Mouse (Mus musculus) intestine, postnatal 0 days (tissue): Measurements from ENCODE around the gene Slc20a1. TPM values are rescaled to one million over a fixed set of nuclear protein-coding genes. Genes with fewer than 3 reads are reported as not detected.

Source experiments
- ATAC-seq: fragments of 200-750 bp; cut with Nextera tagmentation; 2 replicates; pipeline ENCODE4 v1.8.0; 2017; ENCODE audit warnings: mild to moderate bottlenecking, moderate TSS enrichment, moderate library complexity
- H3K27ac ChIP-seq: fragments of 300-500 bp; sonication (generic); 2 replicates; pipeline ENCODE4 v1.5.1; 2014; ENCODE audit warnings: mild to moderate bottlenecking, low read depth, low read length, moderate library complexity
- H3K27me3 ChIP-seq: fragments of 300-500 bp; sonication (generic); replicated peaks from 2 replicates; pipeline ENCODE4 v1.6.1; 2014; ENCODE audit warnings: low read length, mixed read lengths; ENCODE audit not compliant: control insufficient read depth, insufficient read depth
- H3K36me3 ChIP-seq: fragments of 300-500 bp; sonication (generic); 2 replicates; pipeline ENCODE4 v1.6.1; 2014; ENCODE audit warnings: mild to moderate bottlenecking, moderate library complexity; ENCODE audit not compliant: control insufficient read depth, insufficient read depth
- H3K4me1 ChIP-seq: fragments of 300-500 bp; sonication (generic); replicated peaks from 2 replicates; pipeline ENCODE4 v1.6.1; 2014; ENCODE audit warnings: antibody characterized with exemption, low read length, mixed read lengths; ENCODE audit not compliant: control insufficient read depth, insufficient read depth
- H3K4me2 ChIP-seq: fragments of 300-500 bp; sonication (generic); replicated peaks from 2 replicates; pipeline ENCODE4 v1.6.1; 2014; ENCODE audit warnings: low read depth, mild to moderate bottlenecking, moderate library complexity
- H3K4me3 ChIP-seq: fragments of 300-500 bp; sonication (generic); 2 replicates; pipeline ENCODE4 v1.5.1; 2014; ENCODE audit warnings: low read depth, low read length
- H3K9ac ChIP-seq: fragments of 300-500 bp; sonication (generic); 2 replicates; pipeline ENCODE4 v1.6.1; 2014; ENCODE audit warnings: mild to moderate bottlenecking, low read depth, low read length
- H3K9me3 ChIP-seq: fragments of 300-500 bp; sonication (generic); 2 replicates; pipeline ENCODE4 v1.6.1; 2016; ENCODE audit warnings: mixed run types; ENCODE audit not compliant: control insufficient read depth
- CTCF ChIP-seq: sonication (generic); IDR thresholded peaks from 2 replicates; pipeline ENCODE4 v1.5.1; 2016; ENCODE audit warnings: low read depth, mild to moderate bottlenecking, control low read depth, antibody characterized with exemption, moderate library complexity
- WGBS: fragments of 180-500 bp; shearing (Covaris S2); extraction: QIAGEN DNeasy Blood & Tissue Kit; methylation state at CpG from one replicate; pipeline ENCODE4 v1.1.7; 2014; 5-methylcytosine and 5-hydroxymethylcytosine counted together
- polyA plus RNA-seq: library from polyadenylated mRNA; unstranded; fragments of >200 nt; fragmentation: Nextera tagmentation; extraction: Ambion mirVana; gene quantifications from 2 replicates; pipeline ENCODE4 v1.2.1, GENCODE M21; 2015

Slc20a1 gene
- polyA plus RNA-seq, 1 experiment from 2014 or later = 14.4 TPM

- WGBS = 68% methylated on average over 7 of the region's 7 CpGs
- Histone ChIP-seq H3K27me3 (no peaks in the 10 kb centered on the region), H3K9me3 (no peaks in the 10 kb centered on the region), H3K9ac (no peak overlapping the region), H3K4me2 (no peak overlapping the region), H3K4me1 (peaks cover 13% of the 10 kb centered on the region), H3K27ac (peak overlapping the region; percentile 77; the same call in 1 of the 2 replicates), H3K4me3 (no peak overlapping the region), H3K36me3 (no peaks in the 10 kb centered on the region)
- ATAC-seq = no peak
- TF ChIP-seq CTCF = no peak
Measured at GRCm38 (mm10) chr2:129246436-129246835, 47.9 kb downstream of the Slc20a1 start.

- WGBS = 94% methylated on average over 12 of the region's 12 CpGs
- H3K4me3 ChIP-seq = no peak overlapping the region
- no peaks in the 10 kb centered on the region for H3K27me3 ChIP-seq
- no peaks in the 10 kb centered on the region for H3K9me3 ChIP-seq
- peak overlapping the region; percentile 77 for H3K27ac ChIP-seq
- TF ChIP-seq CTCF = no peak
- H3K4me2 ChIP-seq = peak overlapping the region; percentile 37; the same call in 1 of the 2 replicates
- H3K9ac ChIP-seq = no peak overlapping the region
- ATAC-seq = no peak
- H3K36me3 ChIP-seq = no peaks in the 10 kb centered on the region
- H3K4me1 ChIP-seq = peaks cover 13% of the 10 kb centered on the region
Measured at GRCm38 (mm10) chr2:129246924-129247323, 48.4 kb downstream of the Slc20a1 start.

- Histone ChIP-seq H3K27ac (peak overlapping the region; percentile 77), H3K4me2 (peak overlapping the region; percentile 37), H3K9me3 (no peaks in the 10 kb centered on the region), H3K27me3 (no peaks in the 10 kb centered on the region), H3K36me3 (no peaks in the 10 kb centered on the region), H3K9ac (no peak overlapping the region), H3K4me1 (peaks cover 13% of the 10 kb centered on the region), H3K4me3 (no peak overlapping the region)
- TF ChIP-seq CTCF = no peak
- ATAC-seq = peak; percentile 84
- WGBS = 50% methylated on average over 7 of the region's 7 CpGs
Measured at GRCm38 (mm10) chr2:129247707-129248121, 49.1 kb downstream of the Slc20a1 start.

GRCm38 (mm10) chr2:129249321-129249720, 50.8 kb downstream of the Slc20a1 start:
- no peaks in the 10 kb centered on the region for H3K27me3 ChIP-seq
- ATAC-seq = no peak
- TF ChIP-seq CTCF = no peak
- no peak overlapping the region for H3K4me2 ChIP-seq
- no peak overlapping the region for H3K27ac ChIP-seq
- no peaks in the 10 kb centered on the region for H3K36me3 ChIP-seq
- H3K4me1 ChIP-seq = peaks cover 13% of the 10 kb centered on the region
- H3K9me3 ChIP-seq = no peaks in the 10 kb centered on the region
- no peak overlapping the region for H3K4me3 ChIP-seq
- 70% methylated on average over 1 of the region's 1 CpGs for WGBS
- H3K9ac ChIP-seq = no peak overlapping the region

- Histone ChIP-seq H3K4me2 (no peak overlapping the region), H3K27me3 (0 out of 2 replicates have a peak, but pooled peaks cover 3% of the 10 kb centered on the region), H3K4me1 (no peaks in the 10 kb centered on the region), H3K4me3 (no peak overlapping the region), H3K36me3 (no peaks in the 10 kb centered on the region), H3K9me3 (no peaks in the 10 kb centered on the region), H3K9ac (no peak overlapping the region), H3K27ac (no peak overlapping the region)
- no peak for ATAC-seq
- WGBS = 79% methylated on average over 19 of the region's 19 CpGs
- no peak for TF ChIP-seq CTCF
Measured at GRCm38 (mm10) chr2:129252836-129253630, 54.5 kb downstream of the Slc20a1 start.

GRCm38 (mm10) chr2:129253631-129253970, 55.0 kb downstream of the Slc20a1 start:
- 48% methylated on average over 2 of the region's 2 CpGs for WGBS
- H3K27ac ChIP-seq = no peak overlapping the region
- no peak overlapping the region for H3K9ac ChIP-seq
- no peak for TF ChIP-seq CTCF
- H3K4me3 ChIP-seq = no peak overlapping the region
- no peak for ATAC-seq
- H3K4me1 ChIP-seq = no peaks in the 10 kb centered on the region; the same call in 1 of the 2 replicates
- no peaks in the 10 kb centered on the region for H3K9me3 ChIP-seq
- no peaks in the 10 kb centered on the region for H3K36me3 ChIP-seq
- no peak overlapping the region for H3K4me2 ChIP-seq
- 0 out of 2 replicates have a peak, but pooled peaks cover 3% of the 10 kb centered on the region for H3K27me3 ChIP-seq
